Mouse (Mus musculus) liver, embryonic 14.5 days (tissue): ENCODE data around the gene Gm973. TPM values are rescaled to one million over a fixed set of nuclear protein-coding genes. Genes with fewer than 3 reads are reported as not detected.

ENCODE experiments used
- ATAC-seq: fragments of 200-750 bp; cut with Nextera tagmentation; 2 replicates; pipeline ENCODE4 v1.8.0; 2017; ENCODE audit warnings: moderate number of reproducible peaks, mild to moderate bottlenecking, moderate library complexity; ENCODE audit not compliant: insufficient read depth
- DNase-seq, 3 experiments: peaks; one replicate each; pipeline ENCODE4 v3.0.0-alpha.2; 2012 to 2013; ENCODE audit warnings: low read depth in 3 of 3, low spot score in 3 of 3
- H3K27ac ChIP-seq: fragments of 300-500 bp; sonication (generic); 2 replicates; pipeline ENCODE4 v1.5.1; 2014; ENCODE audit warnings: moderate library complexity, mild to moderate bottlenecking, control low read depth, inconsistent platforms
- H3K27me3 ChIP-seq: fragments of 300-500 bp; sonication (generic); 2 replicates; pipeline ENCODE4 v1.6.1; 2014; ENCODE audit warnings: mild to moderate bottlenecking, low read length, moderate library complexity; ENCODE audit not compliant: control insufficient read depth, insufficient read depth
- H3K36me3 ChIP-seq: fragments of 300-500 bp; sonication (generic); replicated peaks from 2 replicates; pipeline ENCODE4 v1.6.1; 2014; ENCODE audit warnings: low read depth; ENCODE audit not compliant: control insufficient read depth, insufficient read depth
- H3K4me1 ChIP-seq, 2 experiments: fragments of 200-500 bp in 1 of 2; fragments of 300-500 bp in 1 of 2; sonication (generic) in 1 of 2; replicated peaks; 2 replicates each; pipeline ENCODE4 v1.6.1; 2012 to 2014; ENCODE audit warnings: antibody characterized with exemption in 1 of 2, inconsistent platforms in 1 of 2, low read length in 1 of 2; ENCODE audit not compliant: control insufficient read depth in 2 of 2, insufficient read depth in 2 of 2
- H3K4me2 ChIP-seq: fragments of 300-500 bp; sonication (generic); 2 replicates; pipeline ENCODE4 v1.6.1; 2014; ENCODE audit warnings: low read depth, mild to moderate bottlenecking, control low read depth, moderate library complexity
- H3K4me3 ChIP-seq, 2 experiments: fragments of 200-500 bp in 1 of 2; fragments of 300-500 bp in 1 of 2; sonication (generic) in 1 of 2; 2 replicates each; pipeline ENCODE4 v1.5.1; 2012 to 2014; ENCODE audit warnings: low read depth in 2 of 2, low read length in 2 of 2, mild to moderate bottlenecking in 2 of 2, control low read depth in 1 of 2, inconsistent platforms in 1 of 2, moderate library complexity in 1 of 2; ENCODE audit not compliant: insufficient read depth in 1 of 2
- H3K9ac ChIP-seq: fragments of 300-500 bp; sonication (generic); replicated peaks from 2 replicates; pipeline ENCODE4 v1.6.1; 2014; ENCODE audit warnings: mild to moderate bottlenecking, control low read depth, moderate library complexity
- H3K9me3 ChIP-seq: fragments of 300-500 bp; sonication (generic); 2 replicates; pipeline ENCODE4 v1.6.1; 2016; ENCODE audit warnings: low read length, mixed read lengths; ENCODE audit not compliant: control insufficient read depth
- CTCF ChIP-seq: IDR thresholded peaks from 2 replicates; pipeline ENCODE4 v1.5.1; 2016; ENCODE audit warnings: antibody characterized with exemption, low read depth, control low read depth
- EP300 ChIP-seq: IDR thresholded peaks from 2 replicates; pipeline ENCODE4 v1.6.1; 2016; ENCODE audit warnings: antibody characterized with exemption, low read depth
- WGBS: fragments of 180-500 bp; shearing (Covaris S2); extraction: QIAGEN DNeasy Blood & Tissue Kit; methylation state at CpG from one replicate; pipeline ENCODE4 v1.1.7; 2014; ENCODE audit not compliant: insufficient replicate concordance; 5-methylcytosine and 5-hydroxymethylcytosine counted together
- polyA plus RNA-seq, 2 experiments: library from polyadenylated mRNA; depleted of rRNA in 1 of 2; stranded (reverse) in 1 of 2; unstranded in 1 of 2; fragments of >200 nt; fragmentation: Nextera tagmentation in 1 of 2; extraction: Ambion mirVana in 1 of 2; gene quantifications; 2 replicates each; pipeline versions ENCODE4 v1.2.1 to v1.2.3; 2012 to 2014

The Gm973 gene
- polyA plus RNA-seq, 2 experiments: 0.03 TPM; not detected in 1

DNA sequence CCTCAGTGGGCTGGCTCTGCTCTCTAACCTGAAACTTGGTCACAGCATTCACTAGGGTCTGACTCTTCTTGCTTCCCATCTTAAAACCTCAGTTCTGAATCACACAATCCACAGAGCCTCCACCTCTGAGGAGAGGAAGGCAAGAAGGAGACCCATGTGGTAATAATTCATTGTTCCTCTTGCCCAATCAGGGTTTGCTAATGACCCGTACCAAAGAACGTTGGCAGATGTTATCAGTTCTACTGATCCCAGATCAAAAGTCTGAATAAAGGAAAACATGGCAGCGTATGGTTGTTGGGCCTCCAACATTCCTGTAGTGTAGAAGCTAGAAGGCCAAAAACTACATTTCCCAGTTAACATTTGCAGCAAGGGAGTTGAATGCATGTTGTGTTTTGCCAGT lies 55.4 kb downstream of the Gm973 start:
- Histone ChIP-seq H3K4me1 (no peaks in the 10 kb centered on the region; a peak in 1 of 4 replicates), H3K4me3 (no peak overlapping the region), H3K9ac (no peak overlapping the region), H3K36me3 (no peaks in the 10 kb centered on the region), H3K27me3 (no peaks in the 10 kb centered on the region), H3K9me3 (no peaks in the 10 kb centered on the region), H3K4me2 (no peak overlapping the region), H3K27ac (no peak overlapping the region)
- ATAC-seq (no peak), DNase-seq (no peak)
- TF ChIP-seq EP300: no peak
- TF ChIP-seq CTCF: no peak
- WGBS: 44% methylated on average over 3 of the region's 3 CpGs

DNA sequence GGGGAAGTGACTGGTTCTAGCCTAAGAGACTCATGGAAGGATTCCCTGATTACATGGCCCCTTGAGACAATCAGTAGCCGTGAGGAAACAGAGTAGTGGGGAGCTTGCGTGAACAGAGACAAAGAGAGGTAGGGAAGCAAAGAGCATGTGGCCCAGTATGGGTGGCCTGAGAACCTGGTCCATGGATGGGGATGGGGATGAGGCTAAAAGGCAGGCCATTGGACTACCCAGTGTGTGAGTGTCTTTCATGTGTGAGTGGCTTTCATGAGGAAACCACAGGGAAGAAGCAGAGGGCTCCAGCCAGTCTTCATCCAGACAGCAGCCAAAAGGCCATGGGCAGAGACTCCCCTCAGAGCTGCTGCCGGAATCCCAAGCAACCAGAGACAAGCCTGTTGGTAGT lies 57.8 kb downstream of the Gm973 start:
- ATAC-seq (no peak), DNase-seq (no peak)
- no peak overlapping the region for H3K9ac ChIP-seq
- H3K27me3 ChIP-seq: no peaks in the 10 kb centered on the region
- no peaks in the 10 kb centered on the region for H3K9me3 ChIP-seq
- no peak for TF ChIP-seq EP300
- no peak for TF ChIP-seq CTCF
- no peaks in the 10 kb centered on the region; a peak in 1 of 4 replicates for H3K4me1 ChIP-seq
- no peak overlapping the region for H3K27ac ChIP-seq
- H3K4me2 ChIP-seq: no peak overlapping the region
- WGBS: 64% methylated on average over 3 of the region's 3 CpGs
- H3K4me3 ChIP-seq: no peak overlapping the region
- no peaks in the 10 kb centered on the region for H3K36me3 ChIP-seq

DNA sequence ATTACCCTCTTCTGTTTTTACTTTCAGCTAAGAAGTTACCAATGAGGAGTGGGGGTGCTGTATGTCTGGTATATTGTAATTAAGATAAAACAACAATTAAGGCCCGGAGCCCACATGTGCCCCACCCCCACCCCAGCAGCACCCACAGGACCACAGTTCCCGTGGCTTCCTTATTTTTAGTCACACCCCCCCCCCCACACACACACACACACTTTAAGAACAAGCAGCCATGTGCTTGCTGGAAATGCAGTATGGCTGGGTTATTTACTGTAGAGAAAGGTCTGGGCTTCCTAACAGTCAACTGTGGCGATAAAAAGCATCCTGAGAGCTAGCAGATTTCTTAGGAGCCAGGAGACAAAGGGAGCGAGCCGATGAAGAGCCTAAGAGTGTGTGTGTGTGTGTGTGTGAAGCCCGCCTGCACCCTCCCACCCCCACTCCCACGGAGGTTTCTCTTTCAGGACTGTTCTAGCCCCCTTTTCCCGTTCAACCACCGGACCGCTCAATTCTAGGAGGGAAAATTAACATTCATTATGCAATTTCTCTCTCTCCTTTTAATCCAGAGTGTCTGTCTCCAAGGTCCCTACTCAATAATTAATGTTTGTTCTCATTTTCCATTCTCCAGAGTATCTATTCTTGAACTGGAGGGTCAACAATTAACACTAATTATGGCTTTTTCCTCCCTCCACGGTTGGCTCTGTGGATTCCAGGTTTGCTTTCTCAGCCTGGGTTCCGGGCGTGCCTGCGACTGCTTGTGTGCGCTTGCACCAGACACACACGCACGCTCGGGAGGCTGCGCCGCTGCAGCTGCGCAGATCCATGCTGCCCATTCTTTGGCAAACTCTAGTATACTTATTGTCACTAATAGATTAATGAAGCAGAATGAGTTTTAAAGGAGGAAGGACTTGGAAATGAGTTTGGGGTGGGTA lies 58.5 kb downstream of the Gm973 start:
- no peak for TF ChIP-seq EP300
- TF ChIP-seq CTCF: no peak
- H3K4me1 ChIP-seq: no peaks in the 10 kb centered on the region; a peak in 1 of 4 replicates
- no peaks in the 10 kb centered on the region for H3K27me3 ChIP-seq
- H3K27ac ChIP-seq: no peak overlapping the region
- H3K4me3 ChIP-seq: no peak overlapping the region
- 56% methylated on average over 21 of the region's 21 CpGs for WGBS
- no peak overlapping the region for H3K4me2 ChIP-seq
- DNase-seq (no peak), ATAC-seq (no peak)
- no peaks in the 10 kb centered on the region for H3K9me3 ChIP-seq
- no peak overlapping the region for H3K9ac ChIP-seq
- H3K36me3 ChIP-seq: no peaks in the 10 kb centered on the region

DNA sequence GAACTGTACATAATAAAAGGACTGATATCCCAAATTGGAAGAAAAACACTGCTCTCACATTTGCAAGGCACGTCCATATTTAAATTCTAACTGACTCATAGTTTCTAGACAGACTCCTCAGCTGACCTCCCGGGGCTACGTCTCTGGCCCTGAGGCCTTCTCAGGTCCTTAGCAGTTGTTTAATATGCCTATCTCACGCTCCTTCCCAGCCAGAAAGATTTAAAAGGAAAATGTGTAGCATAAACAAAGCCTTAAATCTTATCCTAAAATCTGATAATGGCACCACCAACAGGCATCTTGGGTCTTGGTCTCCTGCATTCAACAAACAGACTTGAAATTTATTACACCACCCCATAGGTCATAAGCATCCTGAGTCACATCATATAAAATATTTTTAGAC lies 62.7 kb downstream of the Gm973 start:
- Histone ChIP-seq H3K27ac (no peak overlapping the region), H3K9ac (no peak overlapping the region), H3K4me1 (0 out of 4 replicates have a peak, but pooled peaks cover 0 to 2% of the 10 kb centered on the region in 2 experiments), H3K4me3 (no peak overlapping the region), H3K4me2 (no peak overlapping the region), H3K27me3 (no peaks in the 10 kb centered on the region), H3K9me3 (no peaks in the 10 kb centered on the region), H3K36me3 (no peaks in the 10 kb centered on the region)
- ATAC-seq (no peak), DNase-seq (no peak)
- TF ChIP-seq EP300: no peak
- no peak for TF ChIP-seq CTCF
- 63% methylated on average over 4 of the region's 4 CpGs for WGBS

DNA sequence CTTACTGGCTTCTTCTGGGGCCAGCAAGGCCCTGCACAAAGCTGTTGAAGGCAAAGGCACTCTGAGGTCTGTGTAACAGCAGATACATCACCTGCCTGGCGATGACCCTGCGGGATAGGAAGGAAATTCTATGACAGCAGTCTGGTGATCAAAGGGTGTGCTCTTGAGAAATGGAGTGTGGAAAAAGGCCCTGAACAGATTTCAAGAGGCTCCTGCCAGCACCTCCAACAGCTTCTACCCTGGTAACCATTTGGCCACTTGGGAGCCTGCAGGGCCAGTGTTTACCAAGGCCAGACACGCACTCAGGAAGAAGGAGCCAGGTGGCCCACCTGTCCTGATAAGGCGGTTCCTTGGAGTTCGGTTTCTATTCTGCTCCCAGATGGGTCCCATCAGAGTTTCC lies 63.3 kb downstream of the Gm973 start:
- no peak overlapping the region for H3K27ac ChIP-seq

More for the DNA sequence above, 63.3 kb downstream of the Gm973 start:
- no peak for DNase-seq
- H3K4me2 ChIP-seq: no peak overlapping the region
- H3K9ac ChIP-seq: no peak overlapping the region
- H3K27me3 ChIP-seq: no peaks in the 10 kb centered on the region
- H3K36me3 ChIP-seq: no peaks in the 10 kb centered on the region
- no peak overlapping the region for H3K4me3 ChIP-seq
- ATAC-seq: no peak
- H3K9me3 ChIP-seq: no peaks in the 10 kb centered on the region
- 48% methylated on average over 5 of the region's 5 CpGs for WGBS
- TF ChIP-seq EP300 (no peak), CTCF (no peak)
- H3K4me1 ChIP-seq: peaks cover 0 to 2% of the 10 kb centered on the region in 2 experiments; a peak in 1 of 4 replicates
